Mouse (Mus musculus) embryonic facial prominence, embryonic 14.5 days (tissue): ENCODE measurements at regions not wholly inside any gene's neighbourhood (a gene's known extent, or its start where the extent isn't known, plus 50 kb on each side); places are given as distances from the start of the nearest gene placed in this dataset.

Experiments used
- ATAC-seq: fragments of 200-750 bp; cut with Nextera tagmentation; 2 replicates; pipeline ENCODE4 v1.8.0; 2017; ENCODE audit warnings: low read depth, moderate number of reproducible peaks, moderate TSS enrichment
- DNase-seq: peaks from one replicate; pipeline ENCODE4 v3.0.0-alpha.2; 2015; ENCODE audit warnings: low spot score
- H3K27ac ChIP-seq: fragments of 300-500 bp; sonication (generic); replicated peaks from 2 replicates; pipeline ENCODE4 v1.5.1; 2014; ENCODE audit warnings: low read depth, mild to moderate bottlenecking, low read length, moderate library complexity
- H3K27me3 ChIP-seq: fragments of 300-500 bp; sonication (generic); replicated peaks from 2 replicates; pipeline ENCODE4 v1.6.1; 2014; ENCODE audit warnings: low read length; ENCODE audit not compliant: control insufficient read depth, insufficient read depth
- H3K36me3 ChIP-seq: fragments of 300-500 bp; sonication (generic); 2 replicates; pipeline ENCODE4 v1.6.1; 2014; ENCODE audit warnings: low read length, mixed read lengths; ENCODE audit not compliant: control insufficient read depth, insufficient read depth
- H3K4me1 ChIP-seq: fragments of 300-500 bp; sonication (generic); 2 replicates; pipeline ENCODE4 v1.6.1; 2014; ENCODE audit warnings: antibody characterized with exemption, low read length; ENCODE audit not compliant: control insufficient read depth, insufficient read depth
- H3K4me2 ChIP-seq: fragments of 300-500 bp; sonication (generic); 2 replicates; pipeline ENCODE4 v1.6.1; 2014; ENCODE audit warnings: low read depth, mild to moderate bottlenecking, low read length, moderate library complexity, mixed read lengths
- H3K4me3 ChIP-seq: fragments of 300-500 bp; sonication (generic); 2 replicates; pipeline ENCODE4 v1.5.1; 2014; ENCODE audit warnings: low read depth, mild to moderate bottlenecking, low read length
- H3K9ac ChIP-seq: fragments of 300-500 bp; sonication (generic); 2 replicates; pipeline ENCODE4 v1.6.1; 2014; ENCODE audit warnings: low read depth, mild to moderate bottlenecking, low read length, moderate library complexity, mixed read lengths
- H3K9me3 ChIP-seq: fragments of 300-500 bp; sonication (generic); 2 replicates; pipeline ENCODE4 v1.6.1; 2016; ENCODE audit warnings: low read length; ENCODE audit not compliant: control insufficient read depth
- WGBS: fragments of 180-500 bp; shearing (Covaris S2); extraction: QIAGEN DNeasy Blood & Tissue Kit; methylation state at CpG from one replicate; pipeline ENCODE4 v1.1.7; 2014; 5-methylcytosine and 5-hydroxymethylcytosine counted together

DNA sequence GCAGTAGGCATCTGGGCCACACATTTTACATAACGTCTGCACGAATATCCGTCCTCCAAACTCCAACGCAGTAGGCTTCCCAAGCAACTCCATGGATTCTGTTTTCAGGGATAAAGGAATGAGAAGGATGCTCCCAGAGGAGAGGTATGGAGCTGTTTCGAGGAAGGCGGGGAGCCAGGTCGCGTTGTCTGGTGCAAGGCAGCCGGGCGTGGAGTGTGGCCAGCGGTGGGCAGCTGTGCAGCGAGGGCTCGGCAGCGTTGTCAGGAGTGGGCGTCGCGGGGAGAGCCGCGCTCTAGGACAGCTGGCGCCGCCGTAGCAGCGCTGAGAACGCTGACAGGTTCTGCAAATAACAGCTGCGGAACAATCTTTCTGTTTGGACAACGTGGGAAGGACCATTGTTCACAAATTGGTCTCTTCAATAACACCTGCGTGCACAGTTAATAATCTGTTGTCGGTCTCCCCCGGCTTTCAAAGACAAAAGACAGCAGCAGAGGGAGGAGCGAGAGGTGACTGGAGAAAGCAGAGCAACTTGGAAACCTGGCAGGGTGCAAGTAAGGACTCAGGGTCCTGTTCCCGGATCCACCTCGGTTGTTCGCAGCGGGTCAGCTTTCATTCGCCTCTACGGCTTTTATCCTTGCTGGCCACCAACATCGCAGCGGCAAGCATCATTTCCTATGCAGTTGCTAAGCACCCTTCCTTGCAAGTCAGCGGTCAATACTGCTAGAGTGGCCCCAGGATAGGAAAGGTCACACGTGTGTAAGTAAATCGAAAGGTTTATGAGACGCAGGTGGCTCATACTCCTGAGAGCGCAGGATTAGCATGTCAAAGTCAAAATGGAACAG, 83.0 kb upstream of the Dlx2 start:
- Histone ChIP-seq H3K9ac (peak overlapping the region; percentile 56), H3K9me3 (no peaks in the 10 kb centered on the region), H3K27me3 (0 out of 2 replicates have a peak, but pooled peaks cover 10% of the 10 kb centered on the region), H3K4me3 (peak overlapping the region; percentile 42), H3K27ac (no peak overlapping the region), H3K4me1 (peaks cover 18% of the 10 kb centered on the region), H3K4me2 (peak overlapping the region; percentile 81), H3K36me3 (no peaks in the 10 kb centered on the region)
- ATAC-seq = peak; percentile 48
- peak; percentile 60 for DNase-seq
- under 1% methylated on average over 43 of the region's 43 CpGs for WGBS

- H3K9ac ChIP-seq = no peak overlapping the region
- H3K4me2 ChIP-seq = peak overlapping the region; percentile 81
- no peak overlapping the region for H3K27ac ChIP-seq
- 0 out of 2 replicates have a peak, but pooled peaks cover 10% of the 10 kb centered on the region for H3K27me3 ChIP-seq
- WGBS = 18% methylated on average over 3 of the region's 3 CpGs
- DNase-seq (no peak), ATAC-seq (no peak)
- H3K4me3 ChIP-seq = peak overlapping the region; percentile 42
- no peaks in the 10 kb centered on the region for H3K9me3 ChIP-seq
- no peaks in the 10 kb centered on the region for H3K36me3 ChIP-seq
- peaks cover 18% of the 10 kb centered on the region for H3K4me1 ChIP-seq
Measured at GRCm38 (mm10) chr2:71630143-71630463, 83.5 kb upstream of the Dlx2 start.

DNA sequence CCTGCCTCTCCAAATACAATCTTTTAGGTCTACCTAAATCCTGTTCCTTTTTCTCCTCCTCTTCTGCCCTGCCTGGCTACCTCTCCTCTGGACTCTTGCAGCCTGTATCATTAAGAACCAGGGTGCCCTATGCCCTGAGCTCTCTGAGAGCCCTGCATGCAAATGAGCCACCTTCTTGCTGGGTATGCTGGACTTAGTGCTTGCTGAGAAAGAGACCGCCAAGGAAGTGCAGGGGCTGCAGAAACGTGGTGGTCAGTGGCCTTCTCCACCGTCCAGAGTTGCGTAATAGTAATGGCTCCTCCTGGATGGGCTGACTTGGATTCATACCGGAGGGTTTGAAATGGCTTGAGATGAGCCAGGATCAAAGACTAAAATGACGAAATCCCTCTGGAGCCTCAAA, 86.9 kb upstream of the Dlx2 start:
- no peak overlapping the region for H3K9ac ChIP-seq
- peaks cover 13% of the 10 kb centered on the region for H3K4me1 ChIP-seq
- H3K36me3 ChIP-seq = no peaks in the 10 kb centered on the region
- H3K4me3 ChIP-seq = no peak overlapping the region
- H3K4me2 ChIP-seq = no peak overlapping the region
- DNase-seq = no peak
- H3K27me3 ChIP-seq = 0 out of 2 replicates have a peak, but pooled peaks cover 10% of the 10 kb centered on the region
- H3K9me3 ChIP-seq = no peaks in the 10 kb centered on the region
- H3K27ac ChIP-seq = no peak overlapping the region
- ATAC-seq = no peak
- 76% methylated on average over 6 of the region's 6 CpGs for WGBS

DNA sequence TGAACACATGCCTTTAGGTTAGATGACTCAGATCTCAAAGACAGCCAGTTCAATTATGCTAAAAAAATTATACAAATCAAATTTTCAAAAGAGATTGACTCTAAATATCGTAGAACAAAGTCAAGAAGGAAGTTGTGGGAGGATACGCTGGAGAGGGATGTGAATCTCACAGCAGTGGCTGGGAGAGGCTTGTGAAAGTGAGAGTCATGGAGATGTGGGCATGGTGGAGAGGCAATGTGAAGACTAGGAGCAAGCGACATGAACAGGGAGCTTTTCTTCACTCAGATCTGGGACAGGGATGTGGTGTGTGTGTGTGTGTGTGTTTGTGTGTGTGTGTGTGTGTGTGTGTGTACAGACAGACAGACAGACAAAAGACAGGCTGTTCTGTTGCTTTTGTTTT, 87.9 kb upstream of the Dlx2 start:
- Histone ChIP-seq H3K9me3 (no peaks in the 10 kb centered on the region), H3K9ac (no peak overlapping the region), H3K36me3 (no peaks in the 10 kb centered on the region), H3K27me3 (0 out of 2 replicates have a peak, but pooled peaks cover 6% of the 10 kb centered on the region), H3K4me2 (no peak overlapping the region), H3K4me3 (no peak overlapping the region), H3K27ac (no peak overlapping the region), H3K4me1 (peaks cover 6% of the 10 kb centered on the region; the same call in 1 of the 2 replicates)
- 74% methylated on average over 3 of the region's 3 CpGs for WGBS
- no peak for DNase-seq
- ATAC-seq = no peak

DNA sequence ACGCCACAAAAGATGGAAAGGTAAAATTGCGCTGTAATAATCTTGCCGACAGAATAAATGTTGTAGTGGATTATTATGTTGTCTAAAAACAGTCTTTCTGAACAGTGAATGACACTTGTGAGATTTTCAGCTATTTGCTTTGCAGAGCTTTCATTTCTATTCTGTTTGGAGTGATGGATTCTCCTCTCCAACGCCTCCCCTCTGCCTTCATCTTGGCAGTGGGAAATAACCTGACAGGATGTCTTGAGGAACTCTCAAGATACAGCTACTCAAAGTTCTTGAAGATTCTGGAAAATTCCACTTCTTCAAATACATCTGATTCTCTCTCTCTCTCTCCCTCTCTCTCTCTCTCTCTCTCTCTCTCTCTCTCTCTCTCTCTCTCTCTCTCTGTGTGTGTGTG, 89.6 kb upstream of the Dlx2 start:
- WGBS = 83% methylated on average over 4 of the region's 4 CpGs
- Histone ChIP-seq H3K4me2 (no peak overlapping the region), H3K4me1 (no peaks in the 10 kb centered on the region), H3K27ac (no peak overlapping the region), H3K27me3 (no peaks in the 10 kb centered on the region), H3K36me3 (no peaks in the 10 kb centered on the region), H3K9me3 (peaks cover 3% of the 10 kb centered on the region; the same call in 1 of the 2 replicates), H3K9ac (no peak overlapping the region), H3K4me3 (no peak overlapping the region)
- ATAC-seq = no peak
- no peak for DNase-seq

- DNase-seq (peak; percentile 48), ATAC-seq (no peak)
- no peaks in the 10 kb centered on the region for H3K36me3 ChIP-seq
- WGBS = 68% methylated on average over 4 of the region's 4 CpGs
- no peak overlapping the region for H3K9ac ChIP-seq
- H3K4me3 ChIP-seq = no peak overlapping the region
- no peak overlapping the region for H3K27ac ChIP-seq
- no peaks in the 10 kb centered on the region for H3K27me3 ChIP-seq
- H3K4me2 ChIP-seq = no peak overlapping the region
- no peaks in the 10 kb centered on the region for H3K4me1 ChIP-seq
- peaks cover 8% of the 10 kb centered on the region; the same call in 1 of the 2 replicates for H3K9me3 ChIP-seq
Measured at GRCm38 (mm10) chr2:71636590-71636989, 90.0 kb upstream of the Dlx2 start.

DNA sequence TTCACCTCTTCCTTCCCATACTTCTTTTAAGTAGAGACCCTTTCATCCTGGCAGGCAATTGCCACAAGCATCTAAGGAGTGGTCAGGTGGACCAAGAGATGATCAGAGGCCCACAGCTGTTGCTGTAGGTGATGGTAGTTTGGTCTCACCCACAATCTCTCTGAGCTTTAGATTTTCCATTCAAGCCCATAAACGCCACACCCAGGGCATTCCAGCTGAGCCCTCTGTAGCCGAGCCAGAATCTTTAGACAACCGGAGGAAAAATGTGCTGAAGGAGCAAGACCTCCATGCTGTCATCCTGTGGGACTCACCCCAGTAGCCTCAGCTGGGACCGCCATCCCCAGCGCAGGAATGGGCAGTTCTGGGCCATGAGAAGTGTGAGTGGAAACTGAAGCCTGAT, 93.7 kb upstream of the Dlx2 start:
- peaks cover 10% of the 10 kb centered on the region; the same call in 1 of the 2 replicates for H3K9me3 ChIP-seq
- no peak overlapping the region for H3K9ac ChIP-seq
- H3K4me3 ChIP-seq = no peak overlapping the region
- DNase-seq (no peak), ATAC-seq (no peak)
- H3K27me3 ChIP-seq = no peaks in the 10 kb centered on the region
- no peak overlapping the region for H3K27ac ChIP-seq
- H3K4me2 ChIP-seq = no peak overlapping the region
- no peaks in the 10 kb centered on the region for H3K4me1 ChIP-seq
- H3K36me3 ChIP-seq = no peaks in the 10 kb centered on the region
- 82% methylated on average over 5 of the region's 5 CpGs for WGBS

GRCm38 (mm10) chr2:71644038-71644470, 97.5 kb upstream of the Dlx2 start:
- peaks cover 10% of the 10 kb centered on the region; the same call in 1 of the 2 replicates for H3K9me3 ChIP-seq
- no peaks in the 10 kb centered on the region for H3K4me1 ChIP-seq
- no peak overlapping the region for H3K4me3 ChIP-seq
- H3K27ac ChIP-seq = no peak overlapping the region
- DNase-seq = peak; percentile 61
- 52% methylated on average over 6 of the region's 6 CpGs for whole genome bisulfite sequencing
- H3K4me2 ChIP-seq = no peak overlapping the region
- H3K9ac ChIP-seq = no peak overlapping the region
- no peaks in the 10 kb centered on the region for H3K36me3 ChIP-seq
- peak; percentile 47; the same call in 1 of the 2 replicates for ATAC-seq
- no peaks in the 10 kb centered on the region for H3K27me3 ChIP-seq
